Mouse (Mus musculus) adrenal gland, postnatal 4 days (tissue): ENCODE results near the gene S100a13. TPM values are rescaled to one million over a fixed set of nuclear protein-coding genes. Genes with fewer than 3 reads are reported as not detected.

Source experiments
- DNase-seq, 2 experiments: peaks; one replicate each; pipeline ENCODE4 v3.0.0; 2021 to 2022; ENCODE audit warnings: low spot score in 2 of 2, mixed read lengths in 2 of 2
- total RNA-seq, 2 experiments: library from RNA; stranded (reverse); gene quantifications; 2 replicates each; pipeline ENCODE4 v1.2.3; 2021

S100a13 gene
- total RNA-seq, 2 experiments from 2014 or later: 23.9 to 24.7 TPM

- DNase-seq: no peak
Measured at GRCm38 (mm10) chr3:90549676-90550420, 35.6 kb downstream of the S100a13 start.

- DNase-seq: no peak
Measured at GRCm38 (mm10) chr3:90550421-90550790, 36.2 kb downstream of the S100a13 start.

DNA sequence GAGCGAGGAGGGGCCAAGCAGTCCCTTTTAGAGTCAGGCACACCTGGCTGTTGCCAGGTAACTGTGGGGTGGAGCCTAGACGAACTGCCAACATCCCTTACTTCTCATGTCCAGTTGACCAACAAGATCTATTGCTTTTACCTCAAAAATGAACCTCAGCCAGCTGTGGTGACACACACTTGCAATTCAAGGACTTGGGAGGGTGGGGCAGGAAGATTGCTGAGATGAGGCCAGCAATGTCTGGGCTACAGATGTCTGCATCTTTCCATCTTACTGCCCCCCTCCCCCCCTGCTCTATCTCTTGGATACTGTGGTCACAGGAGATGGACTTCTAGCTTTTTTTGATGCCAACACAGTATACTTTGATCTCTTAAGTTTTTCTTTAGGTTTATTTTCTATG lies 38.0 kb downstream of the S100a13 start:
- DNase-seq: no peak

DNA sequence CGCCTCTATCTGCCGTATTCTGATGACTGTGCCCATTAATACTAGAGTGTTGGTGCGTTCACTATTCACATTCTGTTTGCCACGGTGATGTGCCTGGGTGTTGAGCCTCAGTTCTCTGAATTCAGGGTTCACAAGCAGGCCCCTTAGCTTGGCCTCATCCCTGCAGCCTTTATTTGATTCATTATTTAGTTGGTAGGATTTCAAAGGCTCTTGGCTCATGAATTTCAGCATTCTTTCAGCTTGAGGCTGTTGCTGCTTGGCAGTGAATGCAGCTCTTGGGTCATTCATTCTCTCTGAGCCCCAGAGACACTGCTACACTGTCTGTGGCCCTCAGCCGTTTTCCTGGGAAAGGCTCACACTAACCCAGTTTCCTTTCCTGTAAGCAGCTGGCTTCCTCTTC lies 41.7 kb downstream of the S100a13 start:
- DNase-seq: no peak

DNA sequence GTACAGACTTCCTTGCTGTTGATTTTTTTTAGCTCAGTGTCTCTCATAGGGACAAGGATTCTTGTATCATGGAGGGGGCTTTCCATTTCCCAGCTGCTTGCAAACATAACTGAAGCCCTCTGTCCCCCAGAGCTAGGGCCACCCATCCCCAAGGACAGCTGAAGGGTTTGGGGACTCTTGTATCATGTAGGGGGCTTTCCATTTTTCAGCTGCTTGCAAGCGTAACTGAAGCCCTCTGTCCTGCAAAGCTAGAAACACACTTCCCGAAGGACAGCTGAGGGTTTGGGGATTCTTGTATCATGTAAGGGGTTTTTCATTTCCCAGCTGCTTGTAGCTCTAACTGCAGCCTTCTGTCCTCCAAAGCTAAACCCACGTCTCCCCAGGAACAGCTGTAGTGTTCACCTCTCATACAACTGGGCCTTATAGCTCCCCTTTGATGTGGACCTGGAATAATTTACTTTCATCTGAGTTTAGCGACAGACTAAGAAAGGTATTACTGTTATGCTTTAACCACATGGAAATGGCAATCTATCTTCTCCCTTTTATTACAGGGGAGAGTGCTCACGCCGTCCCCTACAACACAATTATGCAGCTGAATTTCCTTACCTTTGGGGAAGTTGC lies 45.9 kb downstream of the S100a13 start, which contains the start of gene S100a3:
Gene S100a3 (plus strand): TSS at position 571 of the 621 bp plus-strand sequence.
- no peak for DNase-seq

Other genes with a start within 250 kb of the S100a13 start
- gene Dennd4b, start 249.2 kb upstream of the S100a13 start, total RNA-seq: 10 to 100 TPM; 15.5 to 17.4 TPM
- 100 to 1,000 TPM in 1 of 2 experiments, 10 to 100 TPM in 1; 90.7 to 105 TPM for gene Gatad2b, start 221.3 kb upstream of the S100a13 start, total RNA-seq
- gene Slc27a3, start 124.5 kb upstream of the S100a13 start, total RNA-seq: 10 to 100 TPM; 76.7 to 83.4 TPM
- 10 to 100 TPM; 56.4 to 57.6 TPM for gene Ints3, start 80.8 kb upstream of the S100a13 start, total RNA-seq
- gene Npr1, start 48.6 kb upstream of the S100a13 start, total RNA-seq: 100 to 1,000 TPM; 120 to 121 TPM
- 10 to 100 TPM; 81.8 to 92.6 TPM for gene Ilf2, start 38.3 kb upstream of the S100a13 start, total RNA-seq
- gene Snapin, start 23.4 kb upstream of the S100a13 start, total RNA-seq: 10 to 100 TPM; 70.9 to 72.3 TPM
- gene Chtop, start 4.9 kb upstream of the S100a13 start, total RNA-seq: 100 to 1,000 TPM; 137 to 138 TPM
- gene S100a1, start within 50 bp of the S100a13 start, total RNA-seq: 10 to 100 TPM; 67.1 TPM
- 1 to 10 TPM in 1 of 2 experiments, under 1 TPM in 1; 0.54 to 1.2 TPM for gene S100a14, start 12.4 kb downstream of the S100a13 start, total RNA-seq
- gene S100a16, start 22.8 kb downstream of the S100a13 start, total RNA-seq: 10 to 100 TPM; 68.4 to 74.4 TPM
- gene S100a3, start 46.1 kb downstream of the S100a13 start, total RNA-seq: not detected
- gene S100a2, start 75.8 kb downstream of the S100a13 start, total RNA-seq: not detected
- gene Gm42674, start 87.5 kb downstream of the S100a13 start, total RNA-seq: not detected
- gene S100a4, start 89.3 kb downstream of the S100a13 start, total RNA-seq: 10 to 100 TPM; 11.4 to 14.7 TPM
- gene S100a5, start 94.1 kb downstream of the S100a13 start, total RNA-seq: not detected
- gene S100a6, start 98.4 kb downstream of the S100a13 start, total RNA-seq: 10 to 100 TPM; 71.7 to 72.5 TPM
- not detected for gene S100a7a, start 139.6 kb downstream of the S100a13 start, total RNA-seq
- 100 to 1,000 TPM in 1 of 2 experiments, 10 to 100 TPM in 1; 48.2 to 155 TPM for gene S100a8, start 154.5 kb downstream of the S100a13 start, total RNA-seq
- 100 to 1,000 TPM in 1 of 2 experiments, 10 to 100 TPM in 1; 64.8 to 191 TPM for gene S100a9, start 181.3 kb downstream of the S100a13 start, total RNA-seq
- not detected for gene Pglyrp4, start 212.5 kb downstream of the S100a13 start, total RNA-seq